Mouse (Mus musculus) erythroblast, embryonic 14.5 days (primary cell): ENCODE results near the gene Nmb. TPM values are rescaled to one million over a fixed set of nuclear protein-coding genes. Genes with fewer than 3 reads are reported as not detected.

Experiments
- H3K27me3 ChIP-seq: 2 replicates; pipeline ENCODE4 v1.6.1; 2012; ENCODE audit warnings: inconsistent platforms; ENCODE audit not compliant: control insufficient read depth
- H3K36me3 ChIP-seq: 2 replicates; pipeline ENCODE4 v1.6.1; 2012; ENCODE audit warnings: mild to moderate bottlenecking, inconsistent platforms; ENCODE audit not compliant: control insufficient read depth
- H3K4me1 ChIP-seq: 2 replicates; pipeline ENCODE4 v1.6.1; 2012; ENCODE audit warnings: inconsistent platforms; ENCODE audit not compliant: control insufficient read depth
- H3K4me3 ChIP-seq: replicated peaks from 2 replicates; pipeline ENCODE3; 2012; ENCODE audit warnings: moderate library complexity, mild to moderate bottlenecking, inconsistent platforms
- H3K9me3 ChIP-seq: 2 replicates; pipeline ENCODE4 v1.6.1; 2012; ENCODE audit warnings: low read length, inconsistent platforms, mixed read lengths; ENCODE audit not compliant: control insufficient read depth
- GATA1 ChIP-seq: IDR thresholded peaks from 2 replicates; pipeline ENCODE4 v1.6.1; 2012; ENCODE audit warnings: low read length, inconsistent platforms, mixed read lengths
- TAL1 ChIP-seq: IDR thresholded peaks from 3 replicates; pipeline ENCODE4 v1.6.1; 2012; ENCODE audit warnings: low read length, inconsistent platforms, mixed read lengths
- polyA plus RNA-seq: library from polyadenylated mRNA; stranded (reverse); fragments of >175 nt; gene quantifications from 2 replicates; pipeline ENCODE4 v1.2.3, GENCODE M21; 2012

The Nmb gene
- polyA plus RNA-seq, 1 experiment: not detected

DNA sequence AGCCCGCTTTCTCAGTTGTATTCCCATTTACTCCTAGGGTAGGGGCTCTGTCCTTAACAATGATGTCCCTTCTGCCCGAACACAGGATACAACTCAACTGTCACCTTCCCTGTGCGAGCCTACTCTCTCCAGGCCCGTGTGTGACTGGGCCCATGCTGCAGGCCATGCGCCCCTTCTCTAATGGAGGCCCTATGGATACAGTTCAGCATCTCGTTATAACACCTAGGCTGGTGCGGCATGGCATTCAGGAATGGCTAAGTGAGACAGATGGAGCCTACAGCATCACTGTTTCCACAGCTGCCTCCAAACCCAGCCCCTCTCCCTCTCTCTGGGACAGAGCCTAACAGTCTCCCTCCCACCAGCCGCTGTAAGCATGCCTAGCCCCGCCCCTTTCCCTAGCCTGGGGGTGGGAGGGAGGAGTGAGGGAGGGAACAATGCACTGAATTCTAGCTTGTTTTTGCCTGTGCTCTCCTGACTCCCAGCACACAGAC is 15.8 kb downstream of the Nmb start:
- Histone ChIP-seq H3K36me3 (peaks cover 50% of the 10 kb centered on the region), H3K9me3 (no peaks in the 10 kb centered on the region), H3K27me3 (no peaks in the 10 kb centered on the region), H3K4me1 (peaks cover 4% of the 10 kb centered on the region), H3K4me3 (no peak overlapping the region)
- no peak for TF ChIP-seq GATA1
- TF ChIP-seq TAL1: no peak

DNA sequence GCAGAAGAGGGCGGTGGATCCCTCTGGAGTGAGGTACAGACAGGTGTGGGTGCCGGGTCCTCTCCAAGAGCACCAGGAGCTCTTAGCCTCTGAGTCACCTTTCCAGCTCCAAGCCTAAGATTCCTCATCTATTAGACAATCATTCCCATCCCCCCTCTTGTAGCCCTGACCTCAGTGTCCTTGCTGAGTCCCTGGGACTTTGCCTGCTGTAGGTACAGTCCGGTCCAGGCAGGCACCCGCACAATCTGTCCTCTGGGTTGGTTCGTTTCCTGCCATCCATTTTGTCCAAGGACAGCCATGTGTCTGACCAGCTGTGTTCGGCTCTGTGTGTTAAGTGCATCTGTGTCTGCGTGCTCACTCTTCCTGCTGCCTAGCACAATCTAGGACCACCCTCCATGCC is 16.3 kb downstream of the Nmb start:
- H3K4me3 ChIP-seq: no peak overlapping the region
- TF ChIP-seq TAL1 (no peak), GATA1 (no peak)
- H3K9me3 ChIP-seq: no peaks in the 10 kb centered on the region
- no peaks in the 10 kb centered on the region for H3K27me3 ChIP-seq
- peaks cover 4% of the 10 kb centered on the region for H3K4me1 ChIP-seq
- H3K36me3 ChIP-seq: peaks cover 45% of the 10 kb centered on the region

DNA sequence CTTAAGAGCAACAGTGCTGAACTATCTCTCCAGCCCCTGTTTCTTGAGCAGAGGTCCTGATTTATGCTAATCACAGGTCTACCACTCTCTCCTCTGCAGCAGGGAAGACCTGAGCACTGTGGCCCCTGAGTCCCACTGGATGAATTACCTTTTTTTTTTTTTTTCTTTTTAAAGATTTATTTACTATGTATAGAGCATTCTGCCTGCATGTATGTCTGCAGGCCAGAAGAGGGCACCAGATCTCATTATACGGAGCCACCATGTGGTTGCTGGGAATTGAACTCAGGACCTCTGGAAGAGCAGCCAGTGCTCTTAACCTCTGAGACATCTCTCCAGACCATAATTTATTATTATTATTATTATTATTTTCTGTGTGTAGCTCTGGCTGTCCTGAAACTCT is 19.2 kb downstream of the Nmb start:
- Histone ChIP-seq H3K4me3 (no peak overlapping the region), H3K9me3 (no peaks in the 10 kb centered on the region), H3K4me1 (peaks cover 8% of the 10 kb centered on the region), H3K36me3 (peaks cover 16% of the 10 kb centered on the region), H3K27me3 (no peaks in the 10 kb centered on the region)
- no peak for TF ChIP-seq GATA1
- no peak for TF ChIP-seq TAL1

DNA sequence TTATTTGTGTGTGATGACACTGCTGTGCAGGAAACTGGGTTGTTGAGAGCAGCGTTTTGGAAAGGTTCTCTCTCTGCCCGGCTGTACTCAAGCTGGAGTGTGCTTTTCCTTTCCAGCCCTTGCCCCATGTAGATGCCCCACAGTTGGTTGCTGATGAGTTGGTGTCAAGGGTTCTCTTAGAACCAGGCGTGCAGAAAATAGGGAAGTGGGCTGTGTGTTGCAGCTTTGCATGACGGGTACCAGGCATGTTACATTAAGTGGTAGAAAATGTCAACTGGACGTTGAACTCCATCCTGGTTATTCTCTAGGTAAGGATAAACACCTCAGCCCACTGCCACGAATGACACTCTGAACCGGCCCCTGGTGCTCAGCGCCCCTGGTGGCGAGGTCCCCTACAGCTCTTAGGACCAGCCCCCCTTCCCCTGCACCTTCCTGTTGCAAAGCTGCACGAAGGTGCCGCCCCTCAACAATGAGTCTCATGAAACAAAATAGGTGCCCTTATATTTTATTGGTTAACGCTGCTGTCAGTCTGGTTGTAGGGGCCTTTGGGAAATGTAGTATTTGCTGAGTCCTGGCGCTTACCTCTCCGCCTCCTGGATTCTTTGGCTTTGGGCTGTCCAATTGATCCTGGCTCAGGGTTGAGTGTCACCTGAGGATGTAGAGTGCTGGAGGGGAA is 21.9 kb downstream of the Nmb start:
- Histone ChIP-seq H3K27me3 (no peaks in the 10 kb centered on the region), H3K9me3 (no peaks in the 10 kb centered on the region), H3K36me3 (no peaks in the 10 kb centered on the region), H3K4me3 (peak overlapping the region; percentile 30), H3K4me1 (peaks cover 8% of the 10 kb centered on the region)
- TF ChIP-seq GATA1 (no peak), TAL1 (no peak)

DNA sequence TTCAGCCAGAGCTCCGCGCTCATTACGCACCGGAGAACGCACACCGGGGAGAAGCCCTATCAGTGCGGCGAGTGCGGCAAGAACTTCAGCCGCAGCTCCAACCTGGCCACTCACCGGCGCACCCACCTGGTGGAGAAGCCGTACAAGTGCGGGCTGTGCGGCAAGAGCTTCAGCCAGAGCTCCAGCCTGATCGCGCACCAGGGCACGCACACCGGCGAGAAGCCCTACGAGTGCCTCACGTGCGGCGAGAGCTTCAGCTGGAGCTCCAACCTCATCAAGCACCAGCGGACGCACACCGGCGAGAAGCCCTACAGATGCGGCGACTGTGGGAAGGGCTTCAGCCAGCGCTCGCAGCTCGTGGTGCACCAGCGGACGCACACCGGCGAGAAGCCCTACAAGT is 29.1 kb downstream of the Nmb start:
- Histone ChIP-seq H3K4me1 (no peaks in the 10 kb centered on the region), H3K36me3 (peaks cover 7% of the 10 kb centered on the region), H3K9me3 (no peaks in the 10 kb centered on the region; the same call in 1 of the 2 replicates), H3K4me3 (no peak overlapping the region), H3K27me3 (peaks cover 3% of the 10 kb centered on the region)
- TF ChIP-seq GATA1 (no peak), TAL1 (no peak)

DNA sequence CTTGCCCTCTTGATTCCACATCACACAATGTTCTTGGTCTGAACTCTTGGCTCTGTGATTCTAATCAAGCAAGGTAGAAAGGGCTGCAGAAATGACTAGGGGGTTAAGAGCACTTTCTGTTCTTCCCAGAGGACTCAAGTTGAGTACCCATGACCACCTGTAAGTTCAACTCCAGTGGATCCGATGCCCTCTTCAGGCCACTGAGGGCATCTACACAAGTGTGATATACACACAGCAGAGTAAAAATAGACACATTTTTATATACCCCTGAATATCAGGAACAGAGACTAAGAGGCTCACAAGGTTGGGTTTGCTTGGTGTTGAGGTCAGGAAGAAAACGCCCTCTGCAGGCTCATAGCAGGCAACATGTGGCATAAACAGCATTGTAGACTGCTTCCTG is 31.2 kb downstream of the Nmb start:
- no peak for TF ChIP-seq TAL1
- no peak for TF ChIP-seq GATA1
- peaks cover 3% of the 10 kb centered on the region for H3K27me3 ChIP-seq
- no peaks in the 10 kb centered on the region for H3K4me1 ChIP-seq
- no peaks in the 10 kb centered on the region; the same call in 1 of the 2 replicates for H3K9me3 ChIP-seq
- H3K4me3 ChIP-seq: no peak overlapping the region
- H3K36me3 ChIP-seq: peaks cover 7% of the 10 kb centered on the region

DNA sequence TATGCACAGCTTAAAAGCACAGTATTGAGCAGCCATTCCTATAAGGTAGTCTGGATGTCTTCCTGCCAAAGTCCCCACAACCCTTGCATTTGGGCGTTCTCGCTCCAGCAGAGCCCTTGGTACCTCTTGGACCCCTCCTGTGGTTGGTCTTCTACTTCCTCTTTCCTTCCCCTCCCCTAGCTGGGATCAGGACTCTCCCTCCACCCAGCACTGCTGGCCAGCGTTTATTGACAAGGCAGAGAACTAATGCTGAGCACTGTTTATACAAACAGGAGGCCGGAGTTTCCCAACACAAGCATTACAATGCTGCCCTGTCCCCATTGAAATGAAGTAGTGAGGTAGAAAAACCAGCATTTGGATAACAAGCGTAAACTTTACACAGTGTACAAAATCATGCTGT is 31.8 kb downstream of the Nmb start:
- H3K4me1 ChIP-seq: no peaks in the 10 kb centered on the region
- peaks cover 3% of the 10 kb centered on the region for H3K27me3 ChIP-seq
- TF ChIP-seq GATA1 (no peak), TAL1 (no peak)
- H3K9me3 ChIP-seq: no peaks in the 10 kb centered on the region; the same call in 1 of the 2 replicates
- H3K4me3 ChIP-seq: no peak overlapping the region
- peaks cover 7% of the 10 kb centered on the region for H3K36me3 ChIP-seq

DNA sequence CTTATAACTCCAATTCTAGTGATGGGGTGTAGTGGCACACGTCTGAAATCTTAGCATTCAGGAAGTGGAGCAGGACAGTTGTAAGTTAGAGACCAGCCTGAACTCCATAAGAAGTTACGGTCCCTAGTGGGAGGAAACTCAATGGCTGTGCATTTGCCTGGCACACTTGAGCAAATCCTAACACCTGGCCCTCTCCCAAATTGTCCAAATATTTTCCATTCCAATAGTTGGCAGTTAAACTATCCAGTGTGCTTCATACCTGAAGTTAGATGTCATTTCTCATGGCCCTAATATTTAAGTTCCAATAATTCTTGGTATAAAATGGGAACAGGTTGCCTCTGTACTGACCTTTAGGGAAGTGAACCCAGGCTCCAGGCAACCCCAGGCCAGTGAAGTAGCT is 36.2 kb downstream of the Nmb start:
- TF ChIP-seq GATA1: no peak
- TF ChIP-seq TAL1: no peak
- Histone ChIP-seq H3K4me3 (no peak overlapping the region), H3K4me1 (peaks cover 3% of the 10 kb centered on the region), H3K9me3 (no peaks in the 10 kb centered on the region), H3K27me3 (no peaks in the 10 kb centered on the region), H3K36me3 (no peaks in the 10 kb centered on the region; the same call in 1 of the 2 replicates)

DNA sequence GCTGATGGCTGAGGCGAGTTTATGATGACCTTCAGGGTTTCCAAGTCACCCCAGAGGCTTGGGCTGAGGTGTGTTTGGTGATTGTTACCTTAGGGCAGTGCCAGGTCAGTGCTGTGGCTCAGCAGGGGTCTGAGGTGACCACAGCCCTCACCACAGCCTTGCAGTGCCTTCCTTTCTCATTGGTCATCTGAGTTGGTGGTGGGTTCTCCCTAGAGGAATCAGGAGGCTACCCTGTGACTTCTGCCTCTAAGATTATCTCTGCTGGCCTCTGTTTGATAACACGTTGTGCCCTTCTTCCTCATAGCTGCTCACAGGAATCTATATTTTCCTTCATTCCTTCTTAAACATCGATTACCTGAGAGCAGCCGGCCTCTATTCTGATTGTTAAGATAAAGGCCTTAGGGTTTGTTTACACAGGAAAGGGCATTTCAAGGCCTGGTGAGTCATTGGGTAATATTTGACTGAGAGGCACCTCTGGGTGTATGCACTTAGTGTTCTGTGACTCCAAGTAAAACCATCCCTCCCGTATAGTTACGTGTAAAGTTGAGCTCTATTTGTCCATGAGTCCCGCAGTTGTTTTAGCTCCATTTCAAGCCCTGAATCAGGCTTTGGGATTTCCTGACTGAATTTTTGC is 38.2 kb downstream of the Nmb start:
- H3K27me3 ChIP-seq: no peaks in the 10 kb centered on the region
- peaks cover 7% of the 10 kb centered on the region for H3K4me1 ChIP-seq
- H3K9me3 ChIP-seq: no peaks in the 10 kb centered on the region
- no peaks in the 10 kb centered on the region; the same call in 1 of the 2 replicates for H3K36me3 ChIP-seq
- TF ChIP-seq GATA1 (no peak), TAL1 (no peak)
- no peak overlapping the region for H3K4me3 ChIP-seq
